9 mouse cellular contexts compared by ENCODE assay signal in genomic region chr12:13129677-13130082, GRCm38 (mm10).
DNase-seq lines count a peak whose midpoint lies in the region; ATAC-seq lines count a peak whose summit lies in the region.
"Had no signal": no experiment of that assay in that cellular context is flagged by ENCODE, and none has a peak within 500 bp of the region (broad histone marks: within the 10 kb centered on the region; RNA-seq: fewer than 3 reads in every experiment).

No protein-coding gene starts in this region.

- intact Hi-C loops in gastrocnemius, postnatal 36 days (cut with DNase I), result no loop called here

- no peak overlapping the region for H3K4me2 ChIP-seq in kidney, embryonic 16.5 days (replicated peaks; ENCODE audit: low read depth, low read length)

- no peaks in the 10 kb centered on the region for H3K27me3 ChIP-seq in kidney, embryonic 16.5 days (ENCODE audit: insufficient read depth, low read length)

- peak; percentile 28 for DNase-seq in retina, postnatal 1 day
- no peak for DNase-seq in retina, embryonic 14.5 days (ENCODE audit: low spot score)
- DNase-seq in gastrocnemius, postnatal 36 days, result peak; percentile 16 to 24
- DNase-seq in ovary, postnatal 14 days (ENCODE audit: low spot score), result peak; percentile 41
- no peak for DNase-seq in layer of hippocampus, postnatal 25 days (ENCODE audit: extremely low spot score in 1 of 2, low spot score in 1 of 2)
- no peak for DNase-seq in urinary bladder, postnatal 25 days (ENCODE audit: low spot score)

- no peak overlapping the region for H3K4me3 ChIP-seq in kidney, embryonic 16.5 days (ENCODE audit: low read length)
- H3K4me3 ChIP-seq: megakaryocyte, embryonic 14.5 days had no signal

- 39% methylated on average over 8 of the region's 8 CpGs for WGBS in kidney, embryonic 16.5 days

- peaks cover 4% of the 10 kb centered on the region; the same call in 1 of the 2 replicates for H3K4me1 ChIP-seq in kidney, embryonic 16.5 days (ENCODE audit: insufficient read depth, low read length)
- H3K4me1 ChIP-seq: megakaryocyte, embryonic 14.5 days had no signal

- H3K27ac ChIP-seq in kidney, embryonic 16.5 days (ENCODE audit: low read length), result no peak overlapping the region

- no peak overlapping the region for H3K9ac ChIP-seq in kidney, embryonic 16.5 days (replicated peaks; ENCODE audit: low read length)

- no peaks in the 10 kb centered on the region for H3K9me3 ChIP-seq in kidney, embryonic 16.5 days (ENCODE audit: low read length)
- H3K9me3 ChIP-seq: megakaryocyte, embryonic 14.5 days had no signal

- no peaks in the 10 kb centered on the region for H3K36me3 ChIP-seq in kidney, embryonic 16.5 days (ENCODE audit: insufficient read depth, low read length)

- ATAC-seq in kidney, embryonic 16.5 days (ENCODE audit: low FRiP score, low TSS enrichment), result peak; percentile 60; the same call in 1 of the 2 replicates
- no peak for ATAC-seq in granulocyte monocyte progenitor cell, adult 5-6 weeks (replicated peaks; ENCODE audit: poor library complexity, severe bottlenecking)

Comparison
In these comparisons a context has a peak if more than half of its experiments do, and no peak if none do; other contexts are left out.
1. DNase-seq: peak in retina, postnatal 1 day (single experiment), gastrocnemius, postnatal 36 days (2 of 2) and ovary, postnatal 14 days (single experiment); none in retina, embryonic 14.5 days (single experiment), layer of hippocampus, postnatal 25 days (0 of 2) and urinary bladder, postnatal 25 days (single experiment).